Mouse (Mus musculus) cerebellum, adult 2 months (tissue): Measurements from ENCODE around the gene 1700013F07Rik.

Experiments
- CTCF ChIP-seq: fragments of 200-500 bp; IDR thresholded peaks from 2 replicates; pipeline ENCODE4 v1.5.1; 2011; ENCODE audit warnings: low read depth, mild to moderate bottlenecking, control low read depth, low read length, moderate library complexity, borderline replicate concordance; ENCODE audit not compliant: insufficient read depth
- POLR2A ChIP-seq: fragments of 200-500 bp; IDR thresholded peaks from 2 replicates; pipeline ENCODE4 v1.6.1; 2011; ENCODE audit warnings: low read length, control low read depth, borderline replicate concordance; ENCODE audit not compliant: insufficient read depth

DNA sequence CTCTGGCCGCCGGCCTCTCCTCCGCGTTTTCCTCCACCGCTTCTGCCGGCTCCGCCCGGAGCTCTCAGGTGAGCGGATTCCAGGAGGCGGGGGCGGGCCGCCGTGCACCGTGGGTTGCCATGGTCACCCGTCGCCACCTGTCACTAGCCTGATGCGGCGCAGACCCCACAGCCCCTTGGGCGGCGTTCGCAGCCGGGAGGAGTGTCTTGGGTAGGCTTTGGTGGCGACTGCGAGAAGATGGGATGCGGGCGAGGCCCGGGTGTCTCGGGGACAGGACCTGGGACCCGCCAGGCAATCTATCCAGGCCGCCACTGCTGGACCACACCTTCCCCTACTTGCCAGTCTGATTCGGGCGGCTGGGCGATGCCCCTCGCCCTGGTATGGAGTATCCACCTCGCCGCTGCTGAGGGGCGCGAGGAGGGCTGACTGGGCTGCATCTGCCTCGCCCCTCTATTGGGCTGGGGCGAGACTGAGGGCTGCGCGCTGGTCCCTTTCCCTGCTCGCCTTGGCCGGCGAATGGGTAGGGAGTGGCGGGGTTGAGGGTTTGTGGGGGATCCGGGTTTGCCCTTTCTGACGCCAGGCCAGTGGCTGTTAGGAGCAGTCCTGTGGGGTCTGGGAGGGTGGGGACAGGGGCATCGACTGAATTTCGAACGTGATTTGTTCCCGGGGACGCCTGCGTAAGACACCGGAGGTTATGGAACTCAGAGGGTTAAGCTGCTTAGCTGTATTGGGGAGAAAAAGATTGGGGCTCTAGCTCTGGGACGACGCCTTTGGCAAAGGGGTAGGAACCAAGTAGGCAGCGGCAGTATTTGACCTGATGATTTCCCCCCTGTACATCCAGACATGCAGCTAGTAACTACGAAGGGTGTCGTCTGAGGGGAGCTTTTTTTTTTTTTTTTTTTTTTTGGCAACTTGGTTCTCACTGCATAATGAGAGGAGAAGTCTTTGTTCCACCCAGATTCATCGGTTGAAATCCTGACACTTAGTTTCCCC, 57.9 kb downstream of the 1700013F07Rik start:
- TF ChIP-seq POLR2A (no peak), CTCF (no peak)
